Comparison of ENCODE assay signal across 9 mouse cellular contexts in genomic region chr9:88546166-88546565, GRCm38 (mm10). TPM values are rescaled to one million over a fixed set of nuclear protein-coding genes. Genes with fewer than 3 reads are reported as not detected.
A peak's percentile ranks its signal among the peaks of the same experiment; 100 is the strongest.
DNase-seq lines count a peak whose midpoint lies in the region; ATAC-seq and TF ChIP-seq lines count a peak whose summit lies in the region.
"Had no signal": no experiment of that assay in that cellular context is flagged by ENCODE, and none has a peak within 500 bp of the region (broad histone marks: within the 10 kb centered on the region; RNA-seq: fewer than 3 reads in every experiment).

No protein-coding gene starts in this region.

- no peak for ATAC-seq in kidney, embryonic 14.5 days (ENCODE audit: low FRiP score, low TSS enrichment)
- ATAC-seq in Patski = no peak
- ATAC-seq in limb, embryonic 14.5 days (ENCODE audit: low FRiP score, low read depth) = no peak

- 8% methylated on average over 2 of the region's 2 CpGs for WGBS in kidney, embryonic 14.5 days
- 5% methylated on average over 2 of the region's 2 CpGs for WGBS in limb, embryonic 14.5 days

- no peak overlapping the region for H3K4me2 ChIP-seq in kidney, embryonic 14.5 days (replicated peaks; ENCODE audit: low read depth, low read length)
- H3K4me2 ChIP-seq in limb, embryonic 14.5 days (replicated peaks; ENCODE audit: low read depth, low read length, severe bottlenecking) = no peak overlapping the region

- peaks cover 12% of the 10 kb centered on the region; the same call in 1 of the 2 replicates for H3K4me1 ChIP-seq in kidney, embryonic 14.5 days (ENCODE audit: control insufficient read depth, insufficient read depth, low read length)
- peaks cover 15% of the 10 kb centered on the region for H3K4me1 ChIP-seq in limb, embryonic 14.5 days (ENCODE audit: control insufficient read depth, insufficient read depth, low read length)

- in situ Hi-C loops in Patski (cut with MboI; ENCODE audit: low pct_unique_long_range_greater_than_20kb) = loop anchor here (10.0 to 25.0 kb wide), 2 partner anchors 166 to 1121 kb away; partner anchors contain the start of gene Mthfsl

- no peak overlapping the region for H3K27ac ChIP-seq in kidney, embryonic 14.5 days (ENCODE audit: low read depth, low read length)
- H3K27ac ChIP-seq in limb, embryonic 14.5 days (replicated peaks; ENCODE audit: low read depth, low read length) = no peak overlapping the region

- no peak overlapping the region for H3K9ac ChIP-seq in kidney, embryonic 14.5 days (ENCODE audit: low read depth, low read length)
- H3K9ac ChIP-seq in limb, embryonic 14.5 days (ENCODE audit: low read depth, low read length, severe bottlenecking) = no peak overlapping the region

- no peaks in the 10 kb centered on the region for H3K9me3 ChIP-seq in kidney, embryonic 14.5 days (ENCODE audit: control insufficient read depth, low read length)
- H3K9me3 ChIP-seq in limb, embryonic 14.5 days (ENCODE audit: control insufficient read depth, low read length) = no peaks in the 10 kb centered on the region

- no peaks in the 10 kb centered on the region for H3K36me3 ChIP-seq in kidney, embryonic 14.5 days (ENCODE audit: control insufficient read depth, insufficient read depth, low read length)
- 0 out of 2 replicates have a peak, but pooled peaks cover 2% of the 10 kb centered on the region for H3K36me3 ChIP-seq in limb, embryonic 14.5 days (ENCODE audit: control insufficient read depth, insufficient read depth, low read length)

- CTCF ChIA-PET in Patski (lab: Charles Lee) = interaction anchor here (0.7 to 1.7 kb wide), 19 partner anchors 9 to 1420 kb away, joined by 3 to 20 read pairs (median 4); partner anchors contain the start of gene Mthfsl

- TF ChIP-seq POLR2A in limb, embryonic 14.5 days (IDR thresholded peaks at IDR 0.05; ENCODE audit: borderline replicate concordance, extremely low read depth, insufficient read depth, insufficient read length) = no peak

- peak; percentile 86 for TF ChIP-seq CTCF in Patski (IDR thresholded peaks at IDR 0.05)

- no peaks in the 10 kb centered on the region for H3K27me3 ChIP-seq in kidney, embryonic 14.5 days (ENCODE audit: control insufficient read depth, insufficient read depth, low read length)
- no peaks in the 10 kb centered on the region for H3K27me3 ChIP-seq in Patski
- no peaks in the 10 kb centered on the region for H3K27me3 ChIP-seq in limb, embryonic 14.5 days (ENCODE audit: control insufficient read depth, insufficient read depth, low read length)

- DNase-seq in kidney, adult 8-10 months = peak; percentile 18 to 30
- DNase-seq in CD4-positive, CD25-positive, alpha-beta regulatory T cell, adult 2 months (ENCODE audit: low read depth, low spot score) = peak; percentile 87
- DNase-seq in Patski (ENCODE audit: low read depth, low spot score) = no peak
- peak; percentile 80 for DNase-seq in embryo, embryonic 10 days (ENCODE audit: low spot score)
- peak; percentile 61 for DNase-seq in limb, embryonic 14.5 days (ENCODE audit: low spot score)
- peak; percentile 49 for DNase-seq in spleen, adult 12 weeks (ENCODE audit: low spot score)
- no peak for DNase-seq in right cerebral cortex, postnatal 14 days

- POLR2A ChIA-PET in Patski (lab: Charles Lee) = interaction anchor here (1.2 kb wide), 1 partner anchor 64 kb away, joined by 4 read pairs; no protein-coding TSS in a partner anchor

- H3K4me3 ChIP-seq in kidney, embryonic 14.5 days (ENCODE audit: low read length) = no peak overlapping the region
- H3K4me3 ChIP-seq in limb, embryonic 14.5 days (replicated peaks; ENCODE audit: low read length) = no peak overlapping the region
- H3K4me3 ChIP-seq: erythroblast, embryonic 14.5 days had no signal

RNA-seq across cellular contexts. Expression of gene Zfp949, which starts 1.7 kb away (rescaled TPM):
- 7.4 and 9.0 TPM in 2 replicates for polyA plus RNA-seq in kidney, embryonic 14.5 days (2014; fragmentation: Nextera tagmentation; extraction: Ambion mirVana)
- 12.5 TPM for polyA plus RNA-seq in Patski (2021)
- polyA plus RNA-seq in limb, embryonic 14.5 days (2012; rRNA removed) = 8.2 TPM in 2 replicates
- polyA plus RNA-seq in limb, embryonic 14.5 days (2014; fragmentation: Nextera tagmentation; extraction: Ambion mirVana) = 10.1 and 12.4 TPM in 2 replicates

RNA-seq across cellular contexts. Expression of gene Trim43a, which starts 34.5 kb away (rescaled TPM):
- polyA plus RNA-seq in kidney, embryonic 14.5 days (2014; fragmentation: Nextera tagmentation; extraction: Ambion mirVana) = not detected in 2 replicates
- not detected for polyA plus RNA-seq in Patski (2021)
- polyA plus RNA-seq in limb, embryonic 14.5 days (2012; rRNA removed) = 0.05 and 0.15 TPM in 2 replicates
- not detected in 2 replicates for polyA plus RNA-seq in limb, embryonic 14.5 days (2014; fragmentation: Nextera tagmentation; extraction: Ambion mirVana)
- polyA plus RNA-seq: erythroblast, embryonic 14.5 days had no signal

Comparison
In these comparisons a context has a peak if more than half of its experiments do, and no peak if none do; other contexts are left out.
1. DNase-seq: peak in kidney, adult 8-10 months (2 of 2), CD4-positive, CD25-positive, alpha-beta regulatory T cell, adult 2 months (single experiment), embryo, embryonic 10 days (single experiment), limb, embryonic 14.5 days (single experiment) and spleen, adult 12 weeks (single experiment); none in Patski (single experiment) and right cerebral cortex, postnatal 14 days (single experiment).